Mouse (Mus musculus): ENCODE measurements around the gene Pipox. TPM values are rescaled to one million over a fixed set of nuclear protein-coding genes. Genes with fewer than 3 reads are reported as not detected.

Pipox gene
- polyA plus RNA-seq, 1 experiment, result 239 TPM

- Histone ChIP-seq H3K4me3 (ENCODE audit: insufficient read depth, low read depth, low read length) (no peak overlapping the region), H3K36me3 (ENCODE audit: control insufficient read depth, insufficient read depth, low read length) (no peaks in the 10 kb centered on the region), H3K27me3 (replicated peaks; ENCODE audit: control insufficient read depth, insufficient read depth, low read length) (no peaks in the 10 kb centered on the region), H3K27ac (ENCODE audit: insufficient read depth, low read depth, low read length) (no peak overlapping the region), H3K4me1 (ENCODE audit: control insufficient read depth, insufficient read depth, low read length) (peaks cover 8% of the 10 kb centered on the region; the same call in 1 of the 2 replicates)
- WGBS, result 71% methylated on average over 11 of the region's 11 CpGs
- TF ChIP-seq POLR2A (IDR thresholded peaks at IDR 0.05; ENCODE audit: low read depth, low read length), result no peak
- TF ChIP-seq CTCF (conservative IDR thresholded peaks at IDR 0.05; ENCODE audit: insufficient read depth, insufficient read length, low read depth, low read length), result no peak
- DNase-seq, result no peak
Observed at GRCm38 (mm10) chr11:77876760-77877148, 17.1 kb downstream of the Pipox start.

- peak overlapping the region; percentile 44; the same call in 1 of the 2 replicates for H3K27ac ChIP-seq (ENCODE audit: insufficient read depth, low read depth, low read length)
- no peaks in the 10 kb centered on the region for H3K27me3 ChIP-seq (replicated peaks; ENCODE audit: control insufficient read depth, insufficient read depth, low read length)
- no peak overlapping the region for H3K4me3 ChIP-seq (ENCODE audit: insufficient read depth, low read depth, low read length)
- WGBS, result 58% methylated on average over 26 of the region's 26 CpGs
- no peaks in the 10 kb centered on the region for H3K36me3 ChIP-seq (ENCODE audit: control insufficient read depth, insufficient read depth, low read length)
- no peak for TF ChIP-seq CTCF (conservative IDR thresholded peaks at IDR 0.05; ENCODE audit: insufficient read depth, insufficient read length, low read depth, low read length)
- TF ChIP-seq POLR2A (IDR thresholded peaks at IDR 0.05; ENCODE audit: low read depth, low read length), result no peak
- DNase-seq, result no peak
- H3K4me1 ChIP-seq (ENCODE audit: control insufficient read depth, insufficient read depth, low read length), result peaks cover 8% of the 10 kb centered on the region; the same call in 1 of the 2 replicates
Observed at GRCm38 (mm10) chr11:77875847-77876759, 17.8 kb downstream of the Pipox start.

- WGBS, result 52% methylated on average over 5 of the region's 5 CpGs
- TF ChIP-seq POLR2A (IDR thresholded peaks at IDR 0.05; ENCODE audit: low read depth, low read length) (no peak), CTCF (conservative IDR thresholded peaks at IDR 0.05; ENCODE audit: insufficient read depth, insufficient read length, low read depth, low read length) (no peak)
- DNase-seq, result no peak
- Histone ChIP-seq H3K4me1 (ENCODE audit: control insufficient read depth, insufficient read depth, low read length) (peaks cover 8% of the 10 kb centered on the region; the same call in 1 of the 2 replicates), H3K4me3 (ENCODE audit: insufficient read depth, low read depth, low read length) (no peak overlapping the region), H3K36me3 (ENCODE audit: control insufficient read depth, insufficient read depth, low read length) (no peaks in the 10 kb centered on the region), H3K27me3 (replicated peaks; ENCODE audit: control insufficient read depth, insufficient read depth, low read length) (no peaks in the 10 kb centered on the region), H3K27ac (ENCODE audit: insufficient read depth, low read depth, low read length) (no peak overlapping the region)
Observed at GRCm38 (mm10) chr11:77875269-77875668, 18.6 kb downstream of the Pipox start.

GRCm38 (mm10) chr11:77874685-77875231 is 19.1 kb downstream of the Pipox start:
- WGBS, result 63% methylated on average over 6 of the region's 6 CpGs
- H3K27ac ChIP-seq (ENCODE audit: insufficient read depth, low read depth, low read length), result no peak overlapping the region
- no peaks in the 10 kb centered on the region for H3K27me3 ChIP-seq (replicated peaks; ENCODE audit: control insufficient read depth, insufficient read depth, low read length)
- no peaks in the 10 kb centered on the region for H3K36me3 ChIP-seq (ENCODE audit: control insufficient read depth, insufficient read depth, low read length)
- TF ChIP-seq CTCF (conservative IDR thresholded peaks at IDR 0.05; ENCODE audit: insufficient read depth, insufficient read length, low read depth, low read length), result no peak
- no peak for TF ChIP-seq POLR2A (IDR thresholded peaks at IDR 0.05; ENCODE audit: low read depth, low read length)
- peaks cover 8% of the 10 kb centered on the region; the same call in 1 of the 2 replicates for H3K4me1 ChIP-seq (ENCODE audit: control insufficient read depth, insufficient read depth, low read length)
- no peak for DNase-seq
- no peak overlapping the region for H3K4me3 ChIP-seq (ENCODE audit: insufficient read depth, low read depth, low read length)

DNA sequence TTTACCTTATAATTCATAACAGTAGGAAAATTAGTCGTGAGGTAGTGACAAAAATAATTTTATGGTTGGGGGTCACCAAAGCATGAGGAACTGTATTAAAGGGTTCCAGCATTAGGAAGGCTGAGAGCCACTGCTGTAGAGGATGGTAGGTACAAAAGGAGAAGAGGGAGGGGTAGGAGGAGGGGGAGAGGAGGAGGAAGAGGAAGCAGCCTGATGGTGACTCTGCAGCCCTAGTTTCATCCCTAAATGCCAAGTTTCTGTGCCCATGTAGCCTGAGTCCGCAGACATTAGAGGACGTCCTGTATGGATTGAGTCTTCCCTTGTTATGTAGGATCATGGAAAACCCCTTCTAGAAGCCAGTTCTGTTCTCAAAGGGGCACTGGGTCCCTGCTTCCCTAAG is 20.8 kb downstream of the Pipox start:
- H3K27ac ChIP-seq (ENCODE audit: insufficient read depth, low read depth, low read length), result no peak overlapping the region
- H3K36me3 ChIP-seq (ENCODE audit: control insufficient read depth, insufficient read depth, low read length), result no peaks in the 10 kb centered on the region
- no peaks in the 10 kb centered on the region for H3K27me3 ChIP-seq (replicated peaks; ENCODE audit: control insufficient read depth, insufficient read depth, low read length)
- no peak overlapping the region for H3K4me3 ChIP-seq (ENCODE audit: insufficient read depth, low read depth, low read length)
- TF ChIP-seq CTCF (conservative IDR thresholded peaks at IDR 0.05; ENCODE audit: insufficient read depth, insufficient read length, low read depth, low read length) (no peak), POLR2A (IDR thresholded peaks at IDR 0.05; ENCODE audit: low read depth, low read length) (no peak)
- peaks cover 8% of the 10 kb centered on the region; the same call in 1 of the 2 replicates for H3K4me1 ChIP-seq (ENCODE audit: control insufficient read depth, insufficient read depth, low read length)
- DNase-seq, result no peak
- WGBS, result 43% methylated on average over 3 of the region's 3 CpGs

DNA sequence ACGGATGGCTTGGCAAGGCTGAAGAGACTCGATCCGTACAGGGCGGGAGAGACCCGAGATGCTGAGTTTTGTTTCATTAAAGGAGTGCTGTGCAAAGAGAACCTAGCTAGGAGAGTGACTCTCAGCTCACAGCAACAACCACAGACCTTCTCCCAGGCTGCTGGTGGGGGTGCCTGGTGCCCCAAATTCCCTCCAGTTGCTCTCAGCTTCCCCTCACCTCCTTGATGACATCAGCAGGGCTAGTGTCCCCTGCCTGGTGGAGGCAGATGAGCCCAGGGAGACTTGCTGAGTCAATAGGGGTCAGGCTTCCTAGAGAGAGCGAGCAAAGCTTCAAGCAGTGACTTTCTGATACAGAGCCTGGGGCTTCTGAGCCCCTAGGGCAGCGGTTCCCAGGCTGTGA is 21.2 kb downstream of the Pipox start:
- H3K27ac ChIP-seq (ENCODE audit: insufficient read depth, low read depth, low read length), result no peak overlapping the region
- no peak overlapping the region for H3K4me3 ChIP-seq (ENCODE audit: insufficient read depth, low read depth, low read length)
- no peak for TF ChIP-seq CTCF (conservative IDR thresholded peaks at IDR 0.05; ENCODE audit: insufficient read depth, insufficient read length, low read depth, low read length)
- TF ChIP-seq POLR2A (IDR thresholded peaks at IDR 0.05; ENCODE audit: low read depth, low read length), result no peak
- no peak for DNase-seq
- peaks cover 8% of the 10 kb centered on the region; the same call in 1 of the 2 replicates for H3K4me1 ChIP-seq (ENCODE audit: control insufficient read depth, insufficient read depth, low read length)
- no peaks in the 10 kb centered on the region for H3K36me3 ChIP-seq (ENCODE audit: control insufficient read depth, insufficient read depth, low read length)
- WGBS, result 15% methylated on average over 7 of the region's 7 CpGs
- H3K27me3 ChIP-seq (replicated peaks; ENCODE audit: control insufficient read depth, insufficient read depth, low read length), result no peaks in the 10 kb centered on the region

DNA sequence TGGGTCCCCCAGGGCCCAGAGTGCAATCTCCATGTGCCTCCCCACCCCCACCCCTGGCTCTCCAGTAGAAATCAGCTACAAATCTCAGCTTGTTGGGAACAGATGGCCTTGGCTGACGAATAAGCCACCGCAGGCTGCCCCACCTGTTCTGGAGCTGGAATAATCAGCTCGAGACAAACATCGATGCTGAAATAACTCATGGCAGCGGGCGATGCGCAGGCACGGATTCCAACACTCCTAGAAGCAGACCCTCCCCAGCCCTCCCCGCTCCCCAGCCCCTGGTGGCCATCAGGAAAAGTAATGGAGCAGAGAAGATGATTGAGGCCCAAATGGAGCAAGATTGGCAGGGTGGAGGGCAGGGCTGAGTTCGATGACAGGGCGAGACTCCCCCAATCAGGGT is 21.7 kb downstream of the Pipox start:
- H3K27me3 ChIP-seq (replicated peaks; ENCODE audit: control insufficient read depth, insufficient read depth, low read length), result no peaks in the 10 kb centered on the region
- no peak for DNase-seq
- H3K4me3 ChIP-seq (ENCODE audit: insufficient read depth, low read depth, low read length), result no peak overlapping the region
- whole genome bisulfite sequencing, result 6% methylated on average over 11 of the region's 11 CpGs
- no peaks in the 10 kb centered on the region for H3K36me3 ChIP-seq (ENCODE audit: control insufficient read depth, insufficient read depth, low read length)
- peaks cover 8% of the 10 kb centered on the region; the same call in 1 of the 2 replicates for H3K4me1 ChIP-seq (ENCODE audit: control insufficient read depth, insufficient read depth, low read length)
- no peak for TF ChIP-seq POLR2A (IDR thresholded peaks at IDR 0.05; ENCODE audit: low read depth, low read length)
- no peak for TF ChIP-seq CTCF (conservative IDR thresholded peaks at IDR 0.05; ENCODE audit: insufficient read depth, insufficient read length, low read depth, low read length)
- H3K27ac ChIP-seq (ENCODE audit: insufficient read depth, low read depth, low read length), result no peak overlapping the region

Data from kidney, adult 2 months (tissue).